ENCODE assay signal across 25 mouse cellular contexts in the genomic region with DNA sequence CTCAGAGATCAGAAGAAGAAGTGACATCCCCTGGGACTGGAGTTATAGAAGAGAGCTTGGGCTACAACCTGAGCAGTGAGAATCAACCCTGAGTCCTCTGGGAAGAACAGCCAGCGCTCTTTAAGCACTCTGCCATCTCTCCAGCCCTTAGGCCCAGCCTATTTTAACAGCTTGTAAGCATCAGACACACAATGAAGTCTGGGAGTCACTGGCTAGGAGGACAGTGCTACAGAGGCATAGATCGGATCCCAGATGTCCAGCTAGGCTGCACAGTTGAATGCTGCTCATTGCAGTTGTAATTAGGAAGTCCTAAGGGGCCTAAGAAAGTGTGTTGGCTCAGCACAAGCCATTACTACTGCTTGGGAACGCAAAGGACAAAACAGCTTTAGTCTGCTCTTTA. TPM values are rescaled to one million over a fixed set of nuclear protein-coding genes. Genes with fewer than 3 reads are reported as not detected.
A peak's percentile ranks its signal among the peaks of the same experiment; 100 is the strongest.
DNase-seq lines count a peak whose midpoint lies in the region; ATAC-seq and TF ChIP-seq lines count a peak whose summit lies in the region.
"Had no signal": no experiment of that assay in that cellular context is flagged by ENCODE, and none has a peak within 500 bp of the region (broad histone marks: within the 10 kb centered on the region; RNA-seq: fewer than 3 reads in every experiment).

No protein-coding gene starts in this region.

- no peaks in the 10 kb centered on the region for H3K4me1 ChIP-seq in lung, embryonic 15.5 days
- H3K4me1 ChIP-seq in lung, postnatal 0 days (ENCODE audit: insufficient read depth, low read depth, low read length) = no peaks in the 10 kb centered on the region
- H3K4me1 ChIP-seq: embryonic facial prominence, embryonic 12.5 days had no signal

- no peak overlapping the region for H3K27ac ChIP-seq in lung, embryonic 15.5 days
- no peak overlapping the region for H3K27ac ChIP-seq in lung, postnatal 0 days (ENCODE audit: low read length)
- H3K27ac ChIP-seq: embryonic facial prominence, embryonic 10.5 days; embryonic facial prominence, embryonic 12.5 days; forebrain, embryonic 13.5 days; forebrain, embryonic 15.5 days had no signal

- TF ChIP-seq CTCF in lung, postnatal 0 days (IDR thresholded peaks at IDR 0.05) = no peak

- no peak overlapping the region for H3K4me3 ChIP-seq in lung, embryonic 15.5 days
- H3K4me3 ChIP-seq in lung, postnatal 0 days (ENCODE audit: low read depth, low read length) = no peak overlapping the region
- H3K4me3 ChIP-seq: embryonic facial prominence, embryonic 10.5 days; embryonic facial prominence, embryonic 12.5 days; forebrain, embryonic 13.5 days; forebrain, embryonic 15.5 days had no signal

- no peaks in the 10 kb centered on the region for H3K36me3 ChIP-seq in lung, embryonic 15.5 days
- H3K36me3 ChIP-seq in lung, postnatal 0 days (ENCODE audit: insufficient read depth, low read length) = no peaks in the 10 kb centered on the region
- H3K36me3 ChIP-seq: embryonic facial prominence, embryonic 10.5 days; embryonic facial prominence, embryonic 12.5 days; forebrain, embryonic 15.5 days; G1E had no signal

- no peaks in the 10 kb centered on the region for H3K9me3 ChIP-seq in lung, embryonic 15.5 days
- H3K9me3 ChIP-seq in lung, postnatal 0 days (ENCODE audit: low read length) = no peaks in the 10 kb centered on the region
- H3K9me3 ChIP-seq: embryonic facial prominence, embryonic 10.5 days; embryonic facial prominence, embryonic 12.5 days; forebrain, embryonic 13.5 days; forebrain, embryonic 15.5 days had no signal

- H3K9ac ChIP-seq in lung, embryonic 15.5 days = no peak overlapping the region
- no peak overlapping the region for H3K9ac ChIP-seq in lung, postnatal 0 days (replicated peaks; ENCODE audit: low read depth)
- H3K9ac ChIP-seq: embryonic facial prominence, embryonic 12.5 days; forebrain, embryonic 13.5 days; forebrain, embryonic 15.5 days; forebrain, postnatal 0 days had no signal

- H3K4me2 ChIP-seq in lung, embryonic 15.5 days = no peak overlapping the region
- no peak overlapping the region for H3K4me2 ChIP-seq in lung, postnatal 0 days (replicated peaks; ENCODE audit: low read depth, low read length)
- H3K4me2 ChIP-seq: embryonic facial prominence, embryonic 12.5 days; forebrain, embryonic 13.5 days; forebrain, embryonic 15.5 days had no signal

- WGBS in lung, embryonic 15.5 days = 58% methylated on average over 3 of the region's 3 CpGs
- 59% methylated on average over 3 of the region's 3 CpGs for WGBS in lung, postnatal 0 days

- TF ChIP-seq EP300 in lung, postnatal 0 days (IDR thresholded peaks at IDR 0.05) = no peak

- peak; percentile 81 for DNase-seq in heart, adult 11 months
- DNase-seq in heart, adult 9 months (ENCODE audit: low spot score in 2 of 2) = no peak
- DNase-seq in lung, postnatal 25 days (ENCODE audit: low spot score) = no peak
- peak; percentile 52 for DNase-seq in lung, postnatal 0 days (ENCODE audit: low spot score)
- DNase-seq in lung, postnatal 10 days = no peak
- DNase-seq: adrenal gland, adult 2 months; adrenal gland, postnatal 10 days; adrenal gland, postnatal 25 days; B cell, adult 2 months; cerebellum, adult 11-12 months; cerebellum, adult 2 months; cerebellum, adult 9-10 months; cerebellum, postnatal 10 days; cerebellum, postnatal 25 days; forebrain, postnatal 0 days had no signal

- no peaks in the 10 kb centered on the region for H3K27me3 ChIP-seq in lung, embryonic 15.5 days
- no peaks in the 10 kb centered on the region for H3K27me3 ChIP-seq in lung, postnatal 0 days (replicated peaks; ENCODE audit: insufficient read depth, low read length)
- H3K27me3 ChIP-seq: CH12.LX; embryonic facial prominence, embryonic 12.5 days; forebrain, embryonic 13.5 days; forebrain, embryonic 15.5 days; Patski had no signal

- ATAC-seq in lung, embryonic 15.5 days (ENCODE audit: borderline replicate concordance, extremely low read depth, low FRiP score, low TSS enrichment) = peak; percentile 78; the same call in 1 of the 2 replicates
- ATAC-seq in lung, postnatal 0 days = peak; percentile 53; the same call in 1 of the 2 replicates
- ATAC-seq: activated CD4-positive, CD25-positive, alpha-beta regulatory T cell, adult 4 months; CD4-positive, CD25-positive, alpha-beta regulatory T cell, adult 4 months; forebrain, embryonic 13.5 days; forebrain, embryonic 15.5 days; forebrain, postnatal 0 days; Patski had no signal

RNA-seq across cellular contexts. Expression of gene Fam20a, which starts 6.3 kb away (rescaled TPM):
- polyA plus RNA-seq in lung, embryonic 15.5 days (2015; fragmentation: Nextera tagmentation; extraction: Ambion mirVana) = 3.2 TPM in 2 replicates
- 8.4 and 12.5 TPM in 2 replicates for polyA plus RNA-seq in lung, postnatal 0 days (2015; fragmentation: Nextera tagmentation; extraction: Ambion mirVana)
- polyA plus RNA-seq: G1E had no signal

Comparison
In these comparisons a context has a peak if more than half of its experiments do, and no peak if none do; other contexts are left out.
1. DNase-seq: peak in heart, adult 11 months (single experiment) and lung, postnatal 0 days (single experiment); none in heart, adult 9 months (0 of 2), lung, postnatal 25 days (single experiment) and lung, postnatal 10 days (single experiment).